Mouse (Mus musculus): ENCODE results near the gene Gm9817. TPM values are rescaled to one million over a fixed set of nuclear protein-coding genes. Genes with fewer than 3 reads are reported as not detected.

Gm9817 gene
- polyA plus RNA-seq, 1 experiment from 2014 or later, result not detected

DNA sequence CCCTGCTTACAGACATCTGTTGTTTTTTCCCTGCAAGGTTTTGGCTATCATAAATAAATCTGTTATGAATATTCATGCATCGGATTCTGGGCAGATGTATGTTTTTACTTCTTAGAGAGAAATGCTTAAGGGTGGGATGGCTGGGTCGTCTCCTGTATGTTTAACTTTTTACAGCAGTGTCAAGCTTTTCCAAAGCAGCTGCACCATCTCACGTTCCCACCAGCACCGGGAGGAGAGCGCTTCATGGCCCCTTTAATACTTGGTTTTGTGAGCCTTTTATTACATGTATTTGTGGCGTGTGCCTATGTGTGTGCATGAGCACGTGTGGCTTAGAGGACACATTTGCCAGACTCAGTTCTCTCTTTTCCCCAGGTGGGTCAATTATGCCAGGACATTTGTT is 37.8 kb upstream of the Gm9817 start:
- H3K4me1 ChIP-seq (ENCODE audit: control insufficient read depth, insufficient read depth, low read length), result 0 out of 2 replicates have a peak, but pooled peaks cover 2% of the 10 kb centered on the region
- WGBS, result 75% methylated on average over 7 of the region's 7 CpGs
- H3K4me3 ChIP-seq (ENCODE audit: low read depth, low read length), result no peak overlapping the region
- H3K36me3 ChIP-seq (ENCODE audit: control insufficient read depth, insufficient read depth, low read length), result no peaks in the 10 kb centered on the region
- no peak overlapping the region for H3K27ac ChIP-seq (ENCODE audit: low read depth, low read length)
- H3K9ac ChIP-seq (replicated peaks; ENCODE audit: low read depth, low read length), result no peak overlapping the region
- H3K4me2 ChIP-seq (ENCODE audit: low read depth, low read length), result no peak overlapping the region
- H3K9me3 ChIP-seq (ENCODE audit: control insufficient read depth, low read length), result no peaks in the 10 kb centered on the region
- H3K27me3 ChIP-seq (ENCODE audit: control insufficient read depth, insufficient read depth, low read length), result no peaks in the 10 kb centered on the region
- no peak for ATAC-seq (ENCODE audit: low read depth)

GRCm38 (mm10) chr13:45043466-45043865 is 35.0 kb upstream of the Gm9817 start:
- Histone ChIP-seq H3K9ac (replicated peaks; ENCODE audit: low read depth, low read length) (no peak overlapping the region), H3K27me3 (ENCODE audit: control insufficient read depth, insufficient read depth, low read length) (no peaks in the 10 kb centered on the region), H3K27ac (ENCODE audit: low read depth, low read length) (no peak overlapping the region), H3K4me3 (ENCODE audit: low read depth, low read length) (no peak overlapping the region), H3K4me1 (ENCODE audit: control insufficient read depth, insufficient read depth, low read length) (0 out of 2 replicates have a peak, but pooled peaks cover 2% of the 10 kb centered on the region), H3K4me2 (ENCODE audit: low read depth, low read length) (no peak overlapping the region), H3K9me3 (ENCODE audit: control insufficient read depth, low read length) (no peaks in the 10 kb centered on the region), H3K36me3 (ENCODE audit: control insufficient read depth, insufficient read depth, low read length) (no peaks in the 10 kb centered on the region)
- WGBS, result 83% methylated on average over 3 of the region's 3 CpGs
- ATAC-seq (ENCODE audit: low read depth), result no peak

DNA sequence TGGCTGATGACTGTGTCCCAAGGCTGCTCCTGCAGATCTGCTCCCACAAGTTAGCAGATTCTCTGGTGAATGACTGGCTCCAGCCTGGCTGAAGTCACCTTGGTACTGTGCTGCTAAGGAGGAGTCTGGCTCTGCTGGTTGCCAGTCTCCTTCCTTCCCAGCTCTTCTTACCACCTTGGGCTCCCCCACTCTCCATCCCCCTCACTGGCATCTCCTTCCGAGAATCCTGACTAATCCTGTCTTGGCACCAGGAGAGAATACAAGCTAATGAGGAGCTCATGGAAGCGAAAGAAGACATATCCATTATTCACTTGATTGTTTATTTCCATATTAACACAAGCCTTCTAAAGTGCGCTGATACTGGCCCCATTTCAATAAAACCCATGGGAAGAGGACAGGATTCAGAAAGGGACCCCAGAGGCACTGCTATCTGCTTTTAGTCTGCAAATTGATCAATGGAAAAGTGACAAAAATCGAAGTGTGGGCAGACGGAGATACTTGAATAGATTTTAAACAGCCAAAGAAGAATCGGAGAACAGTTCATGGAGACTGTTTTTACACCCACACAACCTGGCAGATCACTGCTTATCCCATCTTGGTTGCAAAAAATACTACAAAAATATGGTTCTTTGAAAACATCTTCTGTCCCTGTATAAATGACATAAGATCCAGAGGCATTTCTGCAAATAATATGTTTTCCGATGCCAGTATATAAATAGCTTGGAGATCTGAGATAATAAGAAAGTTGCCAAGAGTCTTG is 29.1 kb upstream of the Gm9817 start:
- Histone ChIP-seq H3K4me3 (ENCODE audit: low read depth, low read length) (no peak overlapping the region), H3K27me3 (ENCODE audit: control insufficient read depth, insufficient read depth, low read length) (no peaks in the 10 kb centered on the region)

DNA sequence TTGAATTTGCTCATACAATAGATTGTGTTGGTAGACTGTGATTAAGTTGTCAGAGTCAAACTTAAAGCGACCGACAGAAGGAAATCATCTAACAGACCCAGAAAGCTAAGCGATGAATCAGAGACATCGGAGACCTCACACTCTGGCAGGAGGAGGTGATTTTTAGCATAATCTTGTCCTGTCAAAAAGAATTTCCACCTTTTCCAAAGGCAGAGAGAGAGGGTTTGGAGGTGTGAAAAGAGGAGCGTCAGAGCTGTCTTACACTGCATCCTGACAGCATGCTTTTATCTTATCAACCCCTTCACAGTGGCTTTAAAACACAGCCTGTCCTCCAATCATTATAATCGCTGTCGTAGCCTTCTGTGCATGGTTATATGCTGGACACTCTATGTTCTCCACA is 25.7 kb upstream of the Gm9817 start:
- no peak for ATAC-seq (ENCODE audit: low read depth)
- no peak overlapping the region for H3K9ac ChIP-seq (replicated peaks; ENCODE audit: low read depth, low read length)

More for the DNA sequence above, 29.1 kb upstream of the Gm9817 start:
- H3K9me3 ChIP-seq (ENCODE audit: control insufficient read depth, low read length), result no peaks in the 10 kb centered on the region
- no peaks in the 10 kb centered on the region for H3K4me1 ChIP-seq (ENCODE audit: control insufficient read depth, insufficient read depth, low read length)
- ATAC-seq (ENCODE audit: low read depth), result no peak
- H3K36me3 ChIP-seq (ENCODE audit: control insufficient read depth, insufficient read depth, low read length), result no peaks in the 10 kb centered on the region
- H3K9ac ChIP-seq (replicated peaks; ENCODE audit: low read depth, low read length), result no peak overlapping the region
- no peak overlapping the region for H3K27ac ChIP-seq (ENCODE audit: low read depth, low read length)
- H3K4me2 ChIP-seq (ENCODE audit: low read depth, low read length), result no peak overlapping the region
- WGBS, result 83% methylated on average over 7 of the region's 7 CpGs

GRCm38 (mm10) chr13:45053843-45054242 is 24.6 kb upstream of the Gm9817 start:
- no peaks in the 10 kb centered on the region for H3K36me3 ChIP-seq (ENCODE audit: control insufficient read depth, insufficient read depth, low read length)
- no peaks in the 10 kb centered on the region for H3K4me1 ChIP-seq (ENCODE audit: control insufficient read depth, insufficient read depth, low read length)
- H3K4me3 ChIP-seq (ENCODE audit: low read depth, low read length), result no peak overlapping the region
- H3K27me3 ChIP-seq (ENCODE audit: control insufficient read depth, insufficient read depth, low read length), result no peaks in the 10 kb centered on the region
- H3K9ac ChIP-seq (replicated peaks; ENCODE audit: low read depth, low read length), result no peak overlapping the region
- no peaks in the 10 kb centered on the region for H3K9me3 ChIP-seq (ENCODE audit: control insufficient read depth, low read length)
- no peak overlapping the region for H3K4me2 ChIP-seq (ENCODE audit: low read depth, low read length)
- H3K27ac ChIP-seq (ENCODE audit: low read depth, low read length), result no peak overlapping the region
- ATAC-seq (ENCODE audit: low read depth), result no peak
- 92% methylated on average over 3 of the region's 3 CpGs for WGBS

More for the DNA sequence above, 25.7 kb upstream of the Gm9817 start:
- no peaks in the 10 kb centered on the region for H3K27me3 ChIP-seq (ENCODE audit: control insufficient read depth, insufficient read depth, low read length)
- 89% methylated on average over 7 of the region's 7 CpGs for WGBS
- H3K4me1 ChIP-seq (ENCODE audit: control insufficient read depth, insufficient read depth, low read length), result no peaks in the 10 kb centered on the region
- no peaks in the 10 kb centered on the region for H3K36me3 ChIP-seq (ENCODE audit: control insufficient read depth, insufficient read depth, low read length)
- no peaks in the 10 kb centered on the region for H3K9me3 ChIP-seq (ENCODE audit: control insufficient read depth, low read length)
- H3K4me3 ChIP-seq (ENCODE audit: low read depth, low read length), result no peak overlapping the region
- no peak overlapping the region for H3K4me2 ChIP-seq (ENCODE audit: low read depth, low read length)
- H3K27ac ChIP-seq (ENCODE audit: low read depth, low read length), result no peak overlapping the region

DNA sequence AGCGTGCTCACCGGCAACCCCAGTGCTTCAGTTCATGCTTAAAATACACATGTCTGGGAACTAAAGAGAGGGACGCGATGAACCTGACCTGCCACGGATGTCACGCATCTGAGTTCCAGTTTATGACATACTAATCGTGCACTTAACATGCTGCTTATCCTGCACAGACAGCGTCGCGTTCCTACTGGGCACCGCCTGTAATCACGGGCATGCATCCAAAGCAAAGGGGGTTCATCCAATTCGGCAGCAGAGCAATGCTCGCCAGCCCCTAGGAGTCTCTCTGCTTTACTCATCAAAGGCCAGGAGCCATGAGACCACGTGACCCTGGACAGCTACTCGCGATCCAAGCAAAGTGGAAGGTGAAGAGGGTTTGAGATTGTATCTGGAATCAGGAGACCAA is 19.3 kb upstream of the Gm9817 start:
- ATAC-seq (ENCODE audit: low read depth), result no peak
- Histone ChIP-seq H3K9ac (replicated peaks; ENCODE audit: low read depth, low read length) (no peak overlapping the region), H3K4me1 (ENCODE audit: control insufficient read depth, insufficient read depth, low read length) (no peaks in the 10 kb centered on the region), H3K4me3 (ENCODE audit: low read depth, low read length) (no peak overlapping the region), H3K27ac (ENCODE audit: low read depth, low read length) (no peak overlapping the region), H3K27me3 (ENCODE audit: control insufficient read depth, insufficient read depth, low read length) (no peaks in the 10 kb centered on the region), H3K4me2 (ENCODE audit: low read depth, low read length) (no peak overlapping the region), H3K9me3 (ENCODE audit: control insufficient read depth, low read length) (no peaks in the 10 kb centered on the region), H3K36me3 (ENCODE audit: control insufficient read depth, insufficient read depth, low read length) (no peaks in the 10 kb centered on the region)
- 87% methylated on average over 17 of the region's 17 CpGs for WGBS

- no peak overlapping the region for H3K9ac ChIP-seq (replicated peaks; ENCODE audit: low read depth, low read length)
- ATAC-seq (ENCODE audit: low read depth), result no peak
- no peaks in the 10 kb centered on the region for H3K4me1 ChIP-seq (ENCODE audit: control insufficient read depth, insufficient read depth, low read length)
- H3K4me3 ChIP-seq (ENCODE audit: low read depth, low read length), result no peak overlapping the region
- H3K4me2 ChIP-seq (ENCODE audit: low read depth, low read length), result no peak overlapping the region
- no peaks in the 10 kb centered on the region for H3K36me3 ChIP-seq (ENCODE audit: control insufficient read depth, insufficient read depth, low read length)
- H3K27me3 ChIP-seq (ENCODE audit: control insufficient read depth, insufficient read depth, low read length), result no peaks in the 10 kb centered on the region
- H3K27ac ChIP-seq (ENCODE audit: low read depth, low read length), result no peak overlapping the region
- H3K9me3 ChIP-seq (ENCODE audit: control insufficient read depth, low read length), result no peaks in the 10 kb centered on the region
- 74% methylated on average over 5 of the region's 5 CpGs for WGBS
Observed at GRCm38 (mm10) chr13:45063146-45063545, 15.3 kb upstream of the Gm9817 start.

- no peaks in the 10 kb centered on the region for H3K27me3 ChIP-seq (ENCODE audit: control insufficient read depth, insufficient read depth, low read length)
- H3K27ac ChIP-seq (ENCODE audit: low read depth, low read length), result no peak overlapping the region
- H3K4me2 ChIP-seq (ENCODE audit: low read depth, low read length), result no peak overlapping the region
- no peak overlapping the region for H3K9ac ChIP-seq (replicated peaks; ENCODE audit: low read depth, low read length)
- H3K36me3 ChIP-seq (ENCODE audit: control insufficient read depth, insufficient read depth, low read length), result no peaks in the 10 kb centered on the region
- WGBS, result 88% methylated on average over 4 of the region's 4 CpGs
- H3K4me3 ChIP-seq (ENCODE audit: low read depth, low read length), result no peak overlapping the region
- H3K9me3 ChIP-seq (ENCODE audit: control insufficient read depth, low read length), result no peaks in the 10 kb centered on the region
- ATAC-seq (ENCODE audit: low read depth), result no peak
- no peaks in the 10 kb centered on the region for H3K4me1 ChIP-seq (ENCODE audit: control insufficient read depth, insufficient read depth, low read length)
Observed at GRCm38 (mm10) chr13:45064951-45065350, 13.5 kb upstream of the Gm9817 start.

GRCm38 (mm10) chr13:45070366-45070765 is 8.1 kb upstream of the Gm9817 start:
- H3K36me3 ChIP-seq (ENCODE audit: control insufficient read depth, insufficient read depth, low read length), result no peaks in the 10 kb centered on the region
- H3K9me3 ChIP-seq (ENCODE audit: control insufficient read depth, low read length), result no peaks in the 10 kb centered on the region
- no peak overlapping the region for H3K4me2 ChIP-seq (ENCODE audit: low read depth, low read length)
- ATAC-seq (ENCODE audit: low read depth), result no peak
- no peaks in the 10 kb centered on the region for H3K4me1 ChIP-seq (ENCODE audit: control insufficient read depth, insufficient read depth, low read length)
- no peak overlapping the region for H3K27ac ChIP-seq (ENCODE audit: low read depth, low read length)
- WGBS, result 76% methylated on average over 6 of the region's 6 CpGs
- no peak overlapping the region for H3K9ac ChIP-seq (replicated peaks; ENCODE audit: low read depth, low read length)
- no peaks in the 10 kb centered on the region for H3K27me3 ChIP-seq (ENCODE audit: control insufficient read depth, insufficient read depth, low read length)
- H3K4me3 ChIP-seq (ENCODE audit: low read depth, low read length), result no peak overlapping the region
